Mouse (Mus musculus) CH12.LX (cell line): ENCODE data around the gene Efcab5. TPM values are rescaled to one million over a fixed set of nuclear protein-coding genes. Genes with fewer than 3 reads are reported as not detected.

ENCODE experiments used
- DNase-seq: peaks from one replicate; pipeline ENCODE4 v3.0.0-alpha.2; 2013; ENCODE audit errors: extremely low read depth
- H3K27ac ChIP-seq: 2 replicates; pipeline ENCODE4 v1.5.1; 2012; ENCODE audit warnings: low read depth, mild to moderate bottlenecking, control low read depth, moderate library complexity; ENCODE audit not compliant: insufficient read depth
- H3K27me3 ChIP-seq: replicated peaks from 2 replicates; pipeline ENCODE3; 2012; ENCODE audit warnings: inconsistent platforms
- H3K36me3 ChIP-seq, 2 experiments: replicated peaks in 1 of 2; 2 replicates each; pipeline versions ENCODE3 to v1.6.1; 2012; ENCODE audit warnings: inconsistent platforms in 1 of 2, low read length in 1 of 2, mild to moderate bottlenecking in 1 of 2, mixed read lengths in 1 of 2, moderate library complexity in 1 of 2; ENCODE audit not compliant: control insufficient read depth in 1 of 2, insufficient read depth in 1 of 2
- H3K4me1 ChIP-seq, 2 experiments: 2 replicates each; pipeline ENCODE4 v1.6.1; 2012; ENCODE audit warnings: inconsistent platforms in 1 of 2, moderate library complexity in 1 of 2; ENCODE audit not compliant: insufficient read depth in 2 of 2, control insufficient read depth in 1 of 2
- H3K4me2 ChIP-seq: 2 replicates; pipeline ENCODE4 v1.6.1; 2012; ENCODE audit warnings: low read depth, mild to moderate bottlenecking, control low read depth; ENCODE audit not compliant: poor library complexity, insufficient read depth, severe bottlenecking
- H3K4me3 ChIP-seq, 3 experiments: fragments of 150-350 bp in 1 of 3; sonication (generic) in 1 of 3; replicated peaks in 1 of 3; 2 replicates each; pipeline versions ENCODE3 to v1.5.1; 2011 to 2012; ENCODE audit warnings: low read depth in 2 of 3, low read length in 2 of 3, mild to moderate bottlenecking in 2 of 3, moderate library complexity in 2 of 3, control low read depth in 1 of 3, improper control_type of control experiment in 1 of 3, inconsistent platforms in 1 of 3, mixed read lengths in 1 of 3; ENCODE audit not compliant: poor library complexity in 1 of 3
- H3K79me2 ChIP-seq: replicated peaks from 2 replicates; pipeline ENCODE4 v1.6.1; 2012; ENCODE audit warnings: mild to moderate bottlenecking, moderate library complexity; ENCODE audit not compliant: control insufficient read depth, poor library complexity, insufficient read depth, severe bottlenecking; ENCODE audit errors: extremely low read depth
- H3K9ac ChIP-seq: 2 replicates; pipeline ENCODE4 v1.6.1; 2012; ENCODE audit warnings: low read depth, mild to moderate bottlenecking, control low read depth, moderate library complexity; ENCODE audit not compliant: insufficient read depth
- H3K9me3 ChIP-seq: replicated peaks from 2 replicates; pipeline ENCODE3; 2012; ENCODE audit warnings: low read length, inconsistent platforms, mixed read lengths
- CHD1 ChIP-seq: IDR thresholded peaks from 2 replicates; pipeline ENCODE4 v1.6.1; 2012; ENCODE audit warnings: low read depth, low read length, improper control_type of control experiment, inconsistent platforms
- CTCF ChIP-seq, 2 experiments: IDR thresholded peaks in 1 of 2; conservative IDR thresholded peaks in 1 of 2; 2 replicates each; pipeline ENCODE4 v1.5.1; 2011 to 2012; ENCODE audit warnings: low read depth in 2 of 2, low read length in 2 of 2, improper control_type of control experiment in 1 of 2, inconsistent platforms in 1 of 2, mild to moderate bottlenecking in 1 of 2, moderate library complexity in 1 of 2
- E2F4 ChIP-seq: IDR thresholded peaks from 2 replicates; pipeline ENCODE4 v1.6.1; 2011; ENCODE audit warnings: low read depth, low read length, improper control_type of control experiment; ENCODE audit not compliant: insufficient replicate concordance
- ELF1 ChIP-seq: IDR thresholded peaks from 2 replicates; pipeline ENCODE4 v1.6.1; 2014; ENCODE audit warnings: low read depth, mild to moderate bottlenecking, inconsistent platforms, low read length, improper control_type of control experiment
- EP300 ChIP-seq: IDR thresholded peaks from 2 replicates; pipeline ENCODE4 v1.6.1; 2011; ENCODE audit warnings: low read length, improper control_type of control experiment
- ETS1 ChIP-seq: conservative IDR thresholded peaks from 2 replicates; pipeline ENCODE4 v1.6.1; 2012; ENCODE audit warnings: low read depth, mild to moderate bottlenecking, inconsistent platforms, low read length, improper control_type of control experiment, moderate library complexity
- JUN ChIP-seq: IDR thresholded peaks from 2 replicates; pipeline ENCODE4 v1.6.1; 2011; ENCODE audit warnings: low read depth, mild to moderate bottlenecking, low read length, improper control_type of control experiment, moderate library complexity; ENCODE audit not compliant: insufficient read depth
- JUND ChIP-seq: conservative IDR thresholded peaks from 2 replicates; pipeline ENCODE4 v1.6.1; 2011; ENCODE audit warnings: low read depth, low read length, improper control_type of control experiment
- KAT2A ChIP-seq: IDR thresholded peaks from 2 replicates; pipeline ENCODE4 v1.6.1; 2012; ENCODE audit warnings: low read length, improper control_type of control experiment, inconsistent platforms; ENCODE audit not compliant: insufficient replicate concordance
- MAFK ChIP-seq: IDR thresholded peaks from 2 replicates; pipeline ENCODE4 v1.6.1; 2011; ENCODE audit warnings: low read length, improper control_type of control experiment; ENCODE audit not compliant: insufficient replicate concordance
- MYC ChIP-seq: IDR thresholded peaks from 2 replicates; pipeline ENCODE4 v1.6.1; 2011; ENCODE audit warnings: low read depth, mild to moderate bottlenecking, improper control_type of control experiment, low read length
- POLR2A ChIP-seq: IDR thresholded peaks from 2 replicates; pipeline ENCODE4 v1.6.1; 2011; ENCODE audit warnings: low read depth, mild to moderate bottlenecking, improper control_type of control experiment, low read length
- POLR2AphosphoS2 ChIP-seq: IDR thresholded peaks from 2 replicates; pipeline ENCODE4 v1.6.1; 2011; ENCODE audit warnings: low read depth, low read length, improper control_type of control experiment
- RAD21 ChIP-seq: IDR thresholded peaks from 2 replicates; pipeline ENCODE4 v1.6.1; 2011; ENCODE audit warnings: low read depth, mild to moderate bottlenecking, low read length, improper control_type of control experiment, moderate library complexity
- SIN3A ChIP-seq: IDR thresholded peaks from 2 replicates; pipeline ENCODE4 v1.6.1; 2012; ENCODE audit warnings: low read length, improper control_type of control experiment, inconsistent platforms
- SMC3 ChIP-seq: IDR thresholded peaks from 2 replicates; pipeline ENCODE4 v1.6.1; 2011; ENCODE audit warnings: low read depth, low read length, improper control_type of control experiment
- TBP ChIP-seq: conservative IDR thresholded peaks from 2 replicates; pipeline ENCODE4 v1.6.1; 2011; ENCODE audit warnings: low read depth, low read length, improper control_type of control experiment
- USF1 ChIP-seq: IDR thresholded peaks from 2 replicates; pipeline ENCODE4 v1.6.1; 2014; ENCODE audit warnings: low read depth, mild to moderate bottlenecking, inconsistent platforms, low read length, improper control_type of control experiment
- USF2 ChIP-seq: conservative IDR thresholded peaks from 2 replicates; pipeline ENCODE4 v1.6.1; 2011; ENCODE audit warnings: low read depth, low read length, improper control_type of control experiment
- dilution Hi-C: fragments of 300-500 bp; cut with MboI; formaldehyde crosslinking; loops from 2 replicates; pipeline ENCODE4 v1.14.3; 2020; ENCODE audit warnings: low sequenced_read_pairs; ENCODE audit not compliant: extremely low pct_unique_long_range_greater_than_20kb, extremely low pct_ligation_motif_present
- in situ Hi-C: fragments of 300-500 bp; cut with MboI; formaldehyde crosslinking; loops from 3 replicates; pipeline ENCODE4 v1.14.3; 2019; ENCODE audit warnings: low sequenced_read_pairs, low pct_ligation_motif_present, low pct_unique_long_range_greater_than_20kb, mixed read lengths
- polyA plus RNA-seq: library from polyadenylated mRNA; unstranded; fragments of >175 nt; gene quantifications from 2 replicates; pipeline ENCODE4 v1.2.1, GENCODE M21; 2012; ENCODE audit warnings: low read depth; ENCODE audit not compliant: insufficient read length
- total RNA-seq, 2 experiments: library from RNA; depleted of rRNA; stranded (reverse); fragments of 300-350 nt in 1 of 2; fragments of >200 nt in 1 of 2; gene quantifications; 2 replicates each; pipeline ENCODE4 v1.2.3; 2012 to 2014

Efcab5 gene
- total and polyA plus RNA-seq, 3 experiments = 0.24 to 0.43 (median 0.38) TPM

- Histone ChIP-seq H3K4me3 (no peak overlapping the region), H3K9ac (no peak overlapping the region), H3K79me2 (no peaks in the 10 kb centered on the region), H3K36me3 (no peaks in the 10 kb centered on the region), H3K27ac (no peak overlapping the region), H3K4me2 (no peak overlapping the region), H3K27me3 (no peaks in the 10 kb centered on the region), H3K9me3 (no peaks in the 10 kb centered on the region), H3K4me1 (peaks cover 0 to 3% of the 10 kb centered on the region in 2 experiments; a peak in 1 of 4 replicates)
- in situ Hi-C loops (no loop called here), dilution Hi-C loops (no loop called here)
- DNase-seq = no peak
- TF ChIP-seq POLR2AphosphoS2 = no peak
- peak; percentile 70 for TF ChIP-seq MAFK
- TF ChIP-seq USF1 = no peak
- no peak for TF ChIP-seq EP300
- TF ChIP-seq JUND = no peak
- no peak for TF ChIP-seq JUN
- no peak for TF ChIP-seq POLR2A
Observed at GRCm38 (mm10) chr11:77128562-77128961, 60.2 kb downstream of the Efcab5 start.

- no peak overlapping the region for H3K4me3 ChIP-seq
- TF ChIP-seq ELF1 (no peak), TBP (no peak), KAT2A (no peak), CHD1 (no peak), SIN3A (no peak), E2F4 (no peak), SMC3 (no peak), JUN (no peak), USF2 (no peak), ETS1 (no peak), MYC (no peak), RAD21 (no peak), CTCF (conservative IDR thresholded peaks at IDR 0.05 in 1 of 2, IDR thresholded peaks at IDR 0.05 in 1 of 2; ENCODE audit: low read depth in 2 of 2, low read length in 2 of 2) (no peak)
- H3K4me2 ChIP-seq = no peak overlapping the region
- H3K27me3 ChIP-seq = no peaks in the 10 kb centered on the region
- in situ Hi-C loops = loop anchor here (25.0 kb wide), 2 partner anchors 526 to 676 kb away; partner anchors contain the start of gene Gm10277
- no peak overlapping the region for H3K27ac ChIP-seq
- no peaks in the 10 kb centered on the region for H3K79me2 ChIP-seq
- H3K36me3 ChIP-seq = no peaks in the 10 kb centered on the region
- DNase-seq = no peak
- H3K4me1 ChIP-seq = peaks cover 0 to 5% of the 10 kb centered on the region in 2 experiments; a peak in 1 of 4 replicates
- dilution Hi-C loops = no loop called here
- no peaks in the 10 kb centered on the region for H3K9me3 ChIP-seq
- H3K9ac ChIP-seq = no peak overlapping the region
Observed at GRCm38 (mm10) chr11:77111141-77111540, 77.6 kb downstream of the Efcab5 start.
